Comparison of ENCODE assay signal across 16 mouse cellular contexts in genomic region chr6:89040919-89041318, GRCm38 (mm10).
"Had no signal": no experiment of that assay in that cellular context is flagged by ENCODE, and none has a peak within 500 bp of the region (broad histone marks: within the 10 kb centered on the region; RNA-seq: fewer than 3 reads in every experiment).

No protein-coding gene starts in this region.

- H3K27ac ChIP-seq: neural tube, embryonic 12.5 days; neural tube, embryonic 13.5 days; neural tube, embryonic 15.5 days; stomach, embryonic 15.5 days; stomach, postnatal 0 days had no signal

- DNase-seq: retina, postnatal 1 day; right cerebral cortex, postnatal 14 days; right cerebral cortex, postnatal 25 days; right cerebral cortex, postnatal 4 days; spleen, adult 18-20 months; thymus, adult 18-20 months; thymus, adult 2 months; thymus, postnatal 14 days; thymus, postnatal 25 days; thymus, postnatal 36 days; thymus, postnatal 4 days had no signal

- H3K9ac ChIP-seq: neural tube, embryonic 12.5 days; neural tube, embryonic 13.5 days; neural tube, embryonic 15.5 days; stomach, embryonic 15.5 days had no signal

- H3K9me3 ChIP-seq: neural tube, embryonic 12.5 days; neural tube, embryonic 13.5 days; neural tube, embryonic 15.5 days; stomach, embryonic 15.5 days had no signal

- H3K4me3 ChIP-seq: neural tube, embryonic 12.5 days; neural tube, embryonic 13.5 days; neural tube, embryonic 15.5 days; stomach, embryonic 15.5 days had no signal

- H3K27me3 ChIP-seq: stomach, embryonic 15.5 days had no signal

- H3K4me2 ChIP-seq: neural tube, embryonic 12.5 days; neural tube, embryonic 13.5 days; neural tube, embryonic 15.5 days; stomach, embryonic 15.5 days had no signal

- H3K36me3 ChIP-seq: neural tube, embryonic 12.5 days; neural tube, embryonic 13.5 days; neural tube, embryonic 15.5 days; stomach, embryonic 15.5 days had no signal
